Mouse (Mus musculus) liver, embryonic 14.5 days (tissue): Measurements from ENCODE around the gene Sh3pxd2b. TPM values are rescaled to one million over a fixed set of nuclear protein-coding genes. Genes with fewer than 3 reads are reported as not detected.

Experiments used
- ATAC-seq: fragments of 200-750 bp; cut with Nextera tagmentation; 2 replicates; pipeline ENCODE4 v1.8.0; 2017; ENCODE audit warnings: moderate number of reproducible peaks, mild to moderate bottlenecking, moderate library complexity; ENCODE audit not compliant: insufficient read depth
- DNase-seq, 3 experiments: peaks; one replicate each; pipeline ENCODE4 v3.0.0-alpha.2; 2012 to 2013; ENCODE audit warnings: low read depth in 3 of 3, low spot score in 3 of 3
- H3K27ac ChIP-seq: fragments of 300-500 bp; sonication (generic); 2 replicates; pipeline ENCODE4 v1.5.1; 2014; ENCODE audit warnings: moderate library complexity, mild to moderate bottlenecking, control low read depth, inconsistent platforms
- H3K27me3 ChIP-seq: fragments of 300-500 bp; sonication (generic); 2 replicates; pipeline ENCODE4 v1.6.1; 2014; ENCODE audit warnings: mild to moderate bottlenecking, low read length, moderate library complexity; ENCODE audit not compliant: control insufficient read depth, insufficient read depth
- H3K36me3 ChIP-seq: fragments of 300-500 bp; sonication (generic); replicated peaks from 2 replicates; pipeline ENCODE4 v1.6.1; 2014; ENCODE audit warnings: low read depth; ENCODE audit not compliant: control insufficient read depth, insufficient read depth
- H3K4me1 ChIP-seq, 2 experiments: fragments of 200-500 bp in 1 of 2; fragments of 300-500 bp in 1 of 2; sonication (generic) in 1 of 2; replicated peaks; 2 replicates each; pipeline ENCODE4 v1.6.1; 2012 to 2014; ENCODE audit warnings: antibody characterized with exemption in 1 of 2, inconsistent platforms in 1 of 2, low read length in 1 of 2; ENCODE audit not compliant: control insufficient read depth in 2 of 2, insufficient read depth in 2 of 2
- H3K4me2 ChIP-seq: fragments of 300-500 bp; sonication (generic); 2 replicates; pipeline ENCODE4 v1.6.1; 2014; ENCODE audit warnings: low read depth, mild to moderate bottlenecking, control low read depth, moderate library complexity
- H3K4me3 ChIP-seq, 2 experiments: fragments of 200-500 bp in 1 of 2; fragments of 300-500 bp in 1 of 2; sonication (generic) in 1 of 2; 2 replicates each; pipeline ENCODE4 v1.5.1; 2012 to 2014; ENCODE audit warnings: low read depth in 2 of 2, low read length in 2 of 2, mild to moderate bottlenecking in 2 of 2, control low read depth in 1 of 2, inconsistent platforms in 1 of 2, moderate library complexity in 1 of 2; ENCODE audit not compliant: insufficient read depth in 1 of 2
- H3K9ac ChIP-seq: fragments of 300-500 bp; sonication (generic); replicated peaks from 2 replicates; pipeline ENCODE4 v1.6.1; 2014; ENCODE audit warnings: mild to moderate bottlenecking, control low read depth, moderate library complexity
- H3K9me3 ChIP-seq: fragments of 300-500 bp; sonication (generic); 2 replicates; pipeline ENCODE4 v1.6.1; 2016; ENCODE audit warnings: low read length, mixed read lengths; ENCODE audit not compliant: control insufficient read depth
- CTCF ChIP-seq: IDR thresholded peaks from 2 replicates; pipeline ENCODE4 v1.5.1; 2016; ENCODE audit warnings: antibody characterized with exemption, low read depth, control low read depth
- EP300 ChIP-seq: IDR thresholded peaks from 2 replicates; pipeline ENCODE4 v1.6.1; 2016; ENCODE audit warnings: antibody characterized with exemption, low read depth
- WGBS: fragments of 180-500 bp; shearing (Covaris S2); extraction: QIAGEN DNeasy Blood & Tissue Kit; methylation state at CpG from one replicate; pipeline ENCODE4 v1.1.7; 2014; ENCODE audit not compliant: insufficient replicate concordance; 5-methylcytosine and 5-hydroxymethylcytosine counted together
- polyA plus RNA-seq, 2 experiments: library from polyadenylated mRNA; depleted of rRNA in 1 of 2; stranded (reverse) in 1 of 2; unstranded in 1 of 2; fragments of >200 nt; fragmentation: Nextera tagmentation in 1 of 2; extraction: Ambion mirVana in 1 of 2; gene quantifications; 2 replicates each; pipeline versions ENCODE4 v1.2.1 to v1.2.3; 2012 to 2014

Sh3pxd2b gene
- polyA plus RNA-seq, 2 experiments, result 0.83 to 0.89 TPM

DNA sequence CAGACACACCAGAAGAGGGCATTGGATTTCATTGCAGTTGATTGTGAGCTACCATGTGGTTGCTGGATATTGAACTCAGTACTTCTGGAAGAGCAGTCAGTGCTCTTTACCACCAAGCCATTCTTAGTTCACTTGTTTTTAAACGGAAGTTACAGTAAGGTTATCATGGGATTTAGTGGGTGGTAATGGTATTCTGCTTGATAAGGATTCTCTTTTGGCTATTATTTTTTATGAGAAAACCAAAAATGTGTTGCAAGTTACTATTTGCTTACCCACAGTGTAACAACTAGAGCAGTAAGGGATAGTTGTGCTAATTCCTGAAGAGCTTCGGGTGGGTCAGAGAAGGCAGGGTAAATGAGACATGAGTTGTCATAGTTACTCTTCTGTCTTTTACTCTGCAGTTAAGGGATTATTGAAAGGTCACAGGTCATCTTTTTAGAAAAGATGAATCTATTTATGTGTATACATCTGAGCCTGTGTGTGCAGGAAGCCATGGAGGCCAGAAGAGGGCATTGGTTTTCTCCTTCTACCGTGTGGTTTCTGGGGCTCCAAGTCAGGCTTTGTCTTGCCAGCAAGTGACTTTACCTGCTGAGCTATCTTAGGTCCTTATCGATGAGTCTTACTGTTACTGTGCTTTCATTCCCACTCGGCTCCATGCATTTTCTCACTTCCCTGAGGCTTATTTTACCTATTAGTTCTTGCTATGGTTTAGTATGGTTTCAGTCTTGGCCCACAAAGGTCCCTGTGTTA, 128.0 kb downstream of the Sh3pxd2b start:
- Histone ChIP-seq H3K36me3 (no peaks in the 10 kb centered on the region), H3K4me1 (no peaks in the 10 kb centered on the region), H3K27ac (no peak overlapping the region), H3K4me3 (no peak overlapping the region), H3K9me3 (no peaks in the 10 kb centered on the region), H3K27me3 (no peaks in the 10 kb centered on the region), H3K9ac (no peak overlapping the region), H3K4me2 (no peak overlapping the region)
- DNase-seq (no peak), ATAC-seq (no peak)
- WGBS, result 58% methylated on average over 5 of the region's 5 CpGs
- TF ChIP-seq CTCF (peak; percentile 22; the same call in 1 of the 2 replicates), EP300 (no peak)

Other genes starting within 250 kb of the Sh3pxd2b start
- gene Il9r, start 147.5 kb upstream of the Sh3pxd2b start, polyA plus RNA-seq (2012; rRNA removed), result 0.11 and 0.16 TPM in 2 replicates
- 0.08 and 0.18 TPM in 2 replicates for gene Il9r, start 147.5 kb upstream of the Sh3pxd2b start, polyA plus RNA-seq (2014; fragmentation: Nextera tagmentation; extraction: Ambion mirVana)
- gene Snrnp25, start 142.4 kb upstream of the Sh3pxd2b start, polyA plus RNA-seq (2012; rRNA removed), result 56.8 and 67.9 TPM in 2 replicates
- gene Snrnp25, start 142.4 kb upstream of the Sh3pxd2b start, polyA plus RNA-seq (2014; fragmentation: Nextera tagmentation; extraction: Ambion mirVana), result 93.1 and 111 TPM in 2 replicates
- gene Rhbdf1, start 125.5 kb upstream of the Sh3pxd2b start, polyA plus RNA-seq (2012; rRNA removed), result 5.8 and 6.2 TPM in 2 replicates
- gene Rhbdf1, start 125.5 kb upstream of the Sh3pxd2b start, polyA plus RNA-seq (2014; fragmentation: Nextera tagmentation; extraction: Ambion mirVana), result 3.0 and 4.4 TPM in 2 replicates
- 8.1 and 9.9 TPM in 2 replicates for gene Mpg, start 121.3 kb upstream of the Sh3pxd2b start, polyA plus RNA-seq (2012; rRNA removed)
- 17.0 and 18.1 TPM in 2 replicates for gene Mpg, start 121.3 kb upstream of the Sh3pxd2b start, polyA plus RNA-seq (2014; fragmentation: Nextera tagmentation; extraction: Ambion mirVana)
- 36.8 and 44.5 TPM in 2 replicates for gene Nprl3, start 80.1 kb upstream of the Sh3pxd2b start, polyA plus RNA-seq (2012; rRNA removed)
- gene Nprl3, start 80.1 kb upstream of the Sh3pxd2b start, polyA plus RNA-seq (2014; fragmentation: Nextera tagmentation; extraction: Ambion mirVana), result 16.5 and 16.8 TPM in 2 replicates
- 32.1 and 38.8 TPM in 2 replicates for gene Hba-x, start 71.4 kb upstream of the Sh3pxd2b start, polyA plus RNA-seq (2012; rRNA removed)
- gene Hba-x, start 71.4 kb upstream of the Sh3pxd2b start, polyA plus RNA-seq (2014; fragmentation: Nextera tagmentation; extraction: Ambion mirVana), result 74.9 and 85.3 TPM in 2 replicates
- 26,041 and 60,430 TPM in 2 replicates for gene Hba-a1, start 64.3 kb upstream of the Sh3pxd2b start, polyA plus RNA-seq (2012; rRNA removed)
- 70,707 and 74,513 TPM in 2 replicates for gene Hba-a1, start 64.3 kb upstream of the Sh3pxd2b start, polyA plus RNA-seq (2014; fragmentation: Nextera tagmentation; extraction: Ambion mirVana)
- gene Hbq1b, start 60.9 kb upstream of the Sh3pxd2b start, polyA plus RNA-seq (2012; rRNA removed), result 127 and 156 TPM in 2 replicates
- 157 and 161 TPM in 2 replicates for gene Hbq1b, start 60.9 kb upstream of the Sh3pxd2b start, polyA plus RNA-seq (2014; fragmentation: Nextera tagmentation; extraction: Ambion mirVana)
- gene Hba-a2, start 51.3 kb upstream of the Sh3pxd2b start, polyA plus RNA-seq (2012; rRNA removed), result 214,511 and 362,158 TPM in 2 replicates
- 162,484 and 169,597 TPM in 2 replicates for gene Hba-a2, start 51.3 kb upstream of the Sh3pxd2b start, polyA plus RNA-seq (2014; fragmentation: Nextera tagmentation; extraction: Ambion mirVana)
- 7.8 and 9.1 TPM in 2 replicates for gene Hbq1a, start 47.8 kb upstream of the Sh3pxd2b start, polyA plus RNA-seq (2012; rRNA removed)
- 7.9 TPM in 2 replicates for gene Hbq1a, start 47.8 kb upstream of the Sh3pxd2b start, polyA plus RNA-seq (2014; fragmentation: Nextera tagmentation; extraction: Ambion mirVana)
- 1.8 and 3.2 TPM in 2 replicates for gene Ubtd2, start 107.5 kb downstream of the Sh3pxd2b start, polyA plus RNA-seq (2012; rRNA removed)
- gene Ubtd2, start 107.5 kb downstream of the Sh3pxd2b start, polyA plus RNA-seq (2014; fragmentation: Nextera tagmentation; extraction: Ambion mirVana), result 2.8 and 4.4 TPM in 2 replicates
- gene Efcab9, start 184.3 kb downstream of the Sh3pxd2b start, polyA plus RNA-seq (2012; rRNA removed), result 0.18 and 0.26 TPM in 2 replicates
- gene Efcab9, start 184.3 kb downstream of the Sh3pxd2b start, polyA plus RNA-seq (2014; fragmentation: Nextera tagmentation; extraction: Ambion mirVana), result 0.19 and 0.22 TPM in 2 replicates
- gene Stk10, start 185.5 kb downstream of the Sh3pxd2b start, polyA plus RNA-seq (2012; rRNA removed), result 4.0 and 4.9 TPM in 2 replicates
- gene Stk10, start 185.5 kb downstream of the Sh3pxd2b start, polyA plus RNA-seq (2014; fragmentation: Nextera tagmentation; extraction: Ambion mirVana), result 1.9 and 3.2 TPM in 2 replicates